Mouse (Mus musculus) megakaryocyte, embryonic 14.5 days (primary cell): ENCODE measurements around the gene Pde9a.

Source experiments
- FLI1 ChIP-seq: IDR thresholded peaks from 2 replicates; pipeline ENCODE4 v1.6.1; 2012; ENCODE audit warnings: low read length, inconsistent platforms, mixed read lengths
- GATA1 ChIP-seq: IDR thresholded peaks from 3 replicates; pipeline ENCODE4 v1.6.1; 2012; ENCODE audit warnings: mixed read lengths, low read length, inconsistent platforms, borderline replicate concordance

DNA sequence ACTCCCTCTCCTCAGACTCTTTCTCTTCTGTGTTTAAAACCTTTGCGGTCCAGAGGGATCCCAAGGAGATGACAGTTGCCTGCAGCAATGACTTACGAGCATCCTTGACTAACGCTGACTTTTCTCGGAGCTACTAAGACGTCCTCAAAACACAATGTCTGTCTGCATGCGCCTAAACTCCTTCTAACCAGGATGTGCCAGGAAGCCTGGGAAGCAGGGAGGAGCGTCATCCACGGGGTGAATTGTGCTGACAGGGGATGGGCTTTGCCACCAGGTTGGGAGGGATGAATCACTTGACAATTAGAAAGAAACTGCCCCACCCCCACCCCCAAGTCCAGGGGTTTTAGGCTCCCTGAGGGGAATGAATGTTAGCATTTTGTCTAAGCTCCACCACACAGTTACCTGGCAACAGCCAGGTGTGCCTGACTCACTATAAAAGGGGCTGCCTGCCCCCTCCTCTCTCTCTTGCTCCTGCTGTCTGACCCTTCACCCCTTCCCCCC, 48.9 kb downstream of the Pde9a start:
- no peak for TF ChIP-seq GATA1
- no peak for TF ChIP-seq FLI1
